Mouse (Mus musculus) erythroblast, embryonic 14.5 days (primary cell): Measurements from ENCODE around the gene Psen1.

Experiments
- GATA1 ChIP-seq: IDR thresholded peaks from 2 replicates; pipeline ENCODE4 v1.6.1; 2012; ENCODE audit warnings: low read length, inconsistent platforms, mixed read lengths
- TAL1 ChIP-seq: IDR thresholded peaks from 3 replicates; pipeline ENCODE4 v1.6.1; 2012; ENCODE audit warnings: low read length, inconsistent platforms, mixed read lengths

- TF ChIP-seq TAL1, result no peak
- TF ChIP-seq GATA1, result no peak
Observed at GRCm38 (mm10) chr12:83734047-83734446, 46.1 kb downstream of the Psen1 start.
